Mouse (Mus musculus): ENCODE results near the gene BC055324.

Gene BC055324

GRCm38 (mm10) chr1:163953396-163953795 is 41.2 kb downstream of the BC055324 start:
- no peak for DNase-seq (ENCODE audit: low spot score in 2 of 2)

- DNase-seq (ENCODE audit: low spot score in 2 of 2), result no peak
These were observed 52.5 kb downstream of the BC055324 start for GRCm38 (mm10) chr1:163942056-163942455.

GRCm38 (mm10) chr1:163934591-163934990 is 60.0 kb downstream of the BC055324 start:
- no peak for DNase-seq (ENCODE audit: low spot score in 2 of 2)

GRCm38 (mm10) chr1:163931801-163932200 is 62.8 kb downstream of the BC055324 start:
- no peak for DNase-seq (ENCODE audit: low spot score in 2 of 2)

- no peak for DNase-seq (ENCODE audit: low spot score in 2 of 2)
These were observed 64.2 kb downstream of the BC055324 start for GRCm38 (mm10) chr1:163930458-163930794.

DNA sequence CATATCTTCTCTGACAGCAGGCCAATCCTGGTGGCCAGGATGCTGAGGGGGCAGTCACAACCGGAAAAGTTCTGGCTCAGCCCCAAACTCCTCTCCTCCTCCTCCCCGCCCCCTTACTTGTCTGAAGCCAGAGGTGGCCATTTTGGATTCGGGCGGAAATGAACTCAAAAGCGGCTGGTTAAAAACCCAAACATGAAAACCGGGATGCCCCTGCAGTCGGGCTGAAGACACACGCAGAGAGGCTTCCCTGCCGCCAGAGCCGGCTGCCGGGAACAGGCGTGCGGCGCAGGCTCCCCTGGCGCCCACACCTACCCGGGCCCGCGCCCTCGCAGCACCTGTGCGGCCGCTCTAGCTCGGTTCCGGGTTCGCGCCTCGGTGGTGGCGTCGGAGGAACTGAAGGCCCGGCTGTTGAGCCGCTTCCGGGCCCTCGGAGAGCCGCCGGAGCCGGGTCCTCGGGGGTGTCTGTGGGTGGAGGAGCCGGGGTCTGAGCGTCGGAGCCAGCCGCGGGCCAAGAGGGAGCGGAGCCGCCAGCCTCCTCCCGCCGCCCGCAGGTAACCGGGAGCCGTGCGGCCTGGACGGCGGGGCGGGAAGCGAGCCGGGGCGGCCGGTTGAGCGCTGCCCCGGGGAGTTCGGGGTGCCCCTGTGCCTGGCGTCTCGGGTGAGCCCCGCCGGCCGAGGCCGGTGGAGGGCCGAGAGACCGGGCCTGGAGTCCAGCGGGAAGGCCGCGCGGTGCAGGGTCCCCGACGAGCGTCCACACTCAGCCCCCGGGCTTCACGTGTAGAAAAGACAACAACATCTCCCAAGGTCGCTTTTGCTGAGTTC is 64.7 kb downstream of the BC055324 start:
- peak; percentile 86 for DNase-seq (ENCODE audit: low spot score in 2 of 2)

- DNase-seq (ENCODE audit: low spot score in 2 of 2), result no peak
These were observed 65.8 kb downstream of the BC055324 start, which contains the start of gene Scyl3 for GRCm38 (mm10) chr1:163928846-163929245. Gene Scyl3 (plus strand): TSS chr1:163929100.

DNA sequence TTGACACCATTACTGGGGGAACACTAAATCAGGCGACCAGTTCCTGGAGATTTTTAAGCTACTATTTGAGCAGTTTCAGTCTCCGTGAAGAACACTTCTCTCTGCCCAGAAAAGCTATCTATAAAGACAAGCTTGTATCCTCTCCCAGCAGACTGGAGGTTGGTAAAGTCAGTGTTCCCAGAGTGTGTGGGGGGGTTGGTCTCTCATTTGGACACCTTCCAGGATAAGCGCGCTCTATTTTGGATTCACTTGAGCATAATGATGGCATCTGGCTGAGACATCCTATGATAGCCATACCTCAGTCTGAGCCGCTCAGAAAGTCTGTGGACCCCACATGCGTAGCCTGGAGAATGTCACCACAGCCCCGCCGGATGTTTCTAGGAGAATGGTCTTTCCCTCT is 70.5 kb downstream of the BC055324 start:
- no peak for DNase-seq (ENCODE audit: low spot score in 2 of 2)

- no peak for DNase-seq (ENCODE audit: low spot score in 2 of 2)
These were observed 77.0 kb downstream of the BC055324 start for GRCm38 (mm10) chr1:163917349-163918160.

GRCm38 (mm10) chr1:163911981-163912380 is 82.6 kb downstream of the BC055324 start:
- no peak for DNase-seq (ENCODE audit: low spot score in 2 of 2)

DNA sequence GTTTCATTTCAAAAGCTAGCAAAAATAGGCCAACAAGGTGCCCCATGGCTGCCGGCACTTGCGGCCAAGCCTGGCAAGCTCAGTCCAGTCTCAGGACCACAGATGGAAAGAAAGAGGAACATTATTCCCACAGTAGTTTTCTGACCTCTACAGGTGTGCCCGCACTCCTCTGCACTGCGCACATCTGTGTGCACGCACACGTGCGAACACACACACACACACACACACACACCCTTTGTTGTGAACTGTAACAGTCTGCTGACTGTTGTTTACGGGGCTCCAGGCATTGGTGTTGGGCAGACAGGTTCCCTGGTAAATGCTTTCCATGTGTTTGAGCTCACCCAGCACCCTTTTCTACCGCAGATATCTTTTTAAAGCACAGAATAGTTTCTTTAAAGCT is 83.8 kb downstream of the BC055324 start:
- no peak for DNase-seq (ENCODE audit: low spot score in 2 of 2)

GRCm38 (mm10) chr1:163910343-163910742 is 84.3 kb downstream of the BC055324 start:
- no peak for DNase-seq (ENCODE audit: low spot score in 2 of 2)

DNA sequence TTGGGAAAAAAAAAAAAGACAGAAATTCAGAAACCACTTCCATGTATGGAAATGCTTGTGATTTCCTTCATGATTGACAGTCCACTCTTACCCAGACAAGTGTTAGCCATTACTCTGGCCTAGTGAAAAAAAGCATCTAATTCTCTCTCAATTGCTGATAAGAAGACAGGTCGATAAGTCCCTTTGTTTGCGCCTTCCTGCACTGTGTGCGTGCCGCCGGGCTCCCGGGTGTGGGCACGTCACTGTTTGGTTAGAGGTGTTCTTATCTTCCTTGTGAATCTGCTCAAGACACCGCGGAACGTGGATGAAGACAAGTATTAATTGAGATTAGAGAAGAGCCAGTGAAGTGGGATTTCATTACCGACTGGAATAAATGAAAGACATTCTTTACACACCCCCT is 86.2 kb downstream of the BC055324 start:
- no peak for DNase-seq (ENCODE audit: low spot score in 2 of 2)

DNA sequence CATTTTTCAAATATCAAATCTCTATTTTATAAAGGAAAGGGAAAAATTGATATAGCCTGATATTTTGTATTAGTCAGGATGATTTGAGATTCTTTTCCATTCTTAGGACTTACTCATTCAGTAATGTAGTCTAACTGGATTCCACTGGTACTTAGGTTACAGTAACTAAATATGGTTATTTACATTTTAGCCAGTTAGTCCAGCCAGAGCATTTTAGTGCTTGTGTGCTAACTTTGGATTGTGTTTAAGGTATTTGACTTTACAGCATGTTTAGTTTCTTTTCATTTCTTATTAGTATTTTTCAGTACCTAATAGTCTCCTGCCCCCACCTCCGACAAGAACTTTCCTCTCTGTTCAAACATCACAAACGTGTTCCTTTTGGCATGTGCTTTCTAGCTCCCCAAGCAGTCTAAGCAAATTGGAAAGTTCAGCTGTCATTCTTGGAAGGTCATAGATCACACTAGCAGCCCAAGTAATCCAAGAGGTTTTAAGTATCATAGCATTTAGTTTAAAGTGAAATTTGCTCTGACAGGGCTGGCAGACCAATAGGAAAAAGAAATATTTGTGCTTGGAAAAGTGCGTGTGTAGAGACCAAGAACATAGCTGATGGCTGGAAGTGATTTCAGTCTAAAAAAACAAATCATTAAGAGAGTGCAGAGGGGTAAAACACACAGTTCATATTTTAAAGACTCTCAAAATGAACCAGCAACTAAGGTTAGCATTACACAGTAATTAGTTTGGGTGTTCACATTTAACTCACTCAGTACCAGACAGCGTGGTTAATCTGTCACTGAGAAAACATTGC is 87.4 kb downstream of the BC055324 start:
- no peak for DNase-seq (ENCODE audit: low spot score in 2 of 2)

DNA sequence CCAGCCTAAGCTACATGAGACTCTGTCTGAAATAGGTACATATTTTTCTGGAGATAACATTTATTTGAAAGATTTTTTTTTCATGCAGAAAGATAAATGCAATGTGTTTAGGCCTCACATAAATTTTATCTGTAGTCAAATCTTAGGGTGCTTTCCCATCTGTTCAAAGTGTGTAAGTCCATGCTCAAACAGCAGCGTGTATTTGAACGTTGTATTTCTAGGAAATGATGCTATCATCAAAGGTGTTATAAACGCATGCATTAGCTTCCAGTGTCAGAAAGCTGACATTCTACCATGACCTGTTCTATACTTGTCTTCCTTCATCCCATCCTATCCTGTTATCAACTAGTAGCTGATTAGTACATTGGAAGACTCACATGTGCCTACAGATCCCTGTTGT is 91.2 kb downstream of the BC055324 start:
- no peak for DNase-seq (ENCODE audit: low spot score in 2 of 2)

DNA sequence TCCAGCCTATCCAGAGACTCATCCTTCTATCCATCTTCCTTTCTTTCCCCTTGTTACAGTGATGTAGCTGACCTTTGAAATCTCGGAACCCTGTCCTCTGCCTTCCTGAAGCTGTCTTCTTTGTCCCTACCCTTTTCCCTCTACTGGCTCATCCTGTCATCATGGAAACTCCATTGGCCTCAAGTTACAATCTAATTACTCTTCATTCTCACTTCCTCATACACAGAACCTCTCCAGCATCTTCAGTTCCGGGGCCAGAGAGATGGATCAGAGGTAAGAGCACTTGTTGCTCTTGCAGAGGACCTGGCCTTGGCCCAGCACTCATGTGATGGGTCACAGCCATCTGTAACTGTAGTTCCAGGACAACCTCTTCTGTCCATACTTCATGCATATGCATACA is 94.4 kb downstream of the BC055324 start:
- no peak for DNase-seq (ENCODE audit: low spot score in 2 of 2)

- DNase-seq (ENCODE audit: low spot score in 2 of 2), result no peak
These were observed 95.0 kb downstream of the BC055324 start for GRCm38 (mm10) chr1:163899575-163899974.

DNA sequence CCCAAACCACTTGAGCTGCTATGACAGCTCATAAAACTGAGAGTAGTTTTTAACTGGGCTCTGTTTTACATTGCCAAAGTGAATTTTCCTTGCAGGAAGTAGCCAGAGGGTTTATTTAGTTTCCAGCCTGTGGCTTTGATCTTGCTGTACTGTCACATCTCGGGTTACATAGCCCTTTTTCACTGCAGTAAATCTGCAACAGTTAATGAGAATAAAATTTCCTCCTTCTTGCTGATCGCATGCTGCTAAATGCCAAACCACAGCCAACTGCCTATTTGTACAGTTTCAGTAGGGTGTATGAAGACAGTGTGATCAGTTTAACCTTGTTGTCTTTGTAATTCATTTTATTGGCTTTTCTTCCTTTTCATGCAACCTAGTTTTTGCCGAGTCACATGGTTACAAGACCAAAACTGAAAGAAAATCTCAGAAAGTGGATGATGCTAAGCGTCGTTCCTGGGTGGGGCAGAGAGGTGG is 96.3 kb downstream of the BC055324 start:
- no peak for DNase-seq (ENCODE audit: low spot score in 2 of 2)

Measured in spleen, postnatal 36 days (tissue).